Mouse (Mus musculus) forebrain, embryonic 10.5 days (tissue): ENCODE data around the gene Gabrb1. TPM values are rescaled to one million over a fixed set of nuclear protein-coding genes. Genes with fewer than 3 reads are reported as not detected.

Experiments used
- DNase-seq: peaks from one replicate; pipeline ENCODE4 v3.0.0-alpha.2; 2017; ENCODE audit warnings: low spot score; ENCODE audit errors: extremely low spot score
- H3K27ac ChIP-seq: fragments of 300-500 bp; sonication (generic); 2 replicates; pipeline ENCODE4 v1.5.1; 2016; ENCODE audit warnings: mild to moderate bottlenecking
- H3K27me3 ChIP-seq: fragments of 300-500 bp; sonication (generic); 2 replicates; pipeline ENCODE4 v1.6.1; 2016; ENCODE audit warnings: mild to moderate bottlenecking; ENCODE audit not compliant: poor library complexity, severe bottlenecking
- H3K36me3 ChIP-seq: fragments of 300-500 bp; sonication (generic); replicated peaks from 2 replicates; pipeline ENCODE4 v1.6.1; 2016; ENCODE audit warnings: mild to moderate bottlenecking, moderate library complexity
- H3K4me1 ChIP-seq: fragments of 300-500 bp; sonication (generic); 2 replicates; pipeline ENCODE4 v1.6.1; 2016
- H3K4me3 ChIP-seq: fragments of 300-500 bp; sonication (generic); 2 replicates; pipeline ENCODE4 v1.5.1; 2016; ENCODE audit warnings: mild to moderate bottlenecking, moderate library complexity
- H3K9me3 ChIP-seq: fragments of 300-500 bp; sonication (generic); 2 replicates; pipeline ENCODE4 v1.6.1; 2016; ENCODE audit warnings: mild to moderate bottlenecking, moderate library complexity
- WGBS: fragments of 180-500 bp; shearing (Covaris S2); methylation state at CpG from one replicate; pipeline ENCODE4 v1.1.7; 2016; 5-methylcytosine and 5-hydroxymethylcytosine counted together
- polyA plus RNA-seq: library from polyadenylated mRNA; unstranded; fragments of >200 nt; fragmentation: Nextera tagmentation; extraction: Ambion mirVana; gene quantifications from 2 replicates; pipeline ENCODE4 v1.2.1, GENCODE M21; 2016

The Gabrb1 gene
- polyA plus RNA-seq, 1 experiment from 2014 or later = 0.25 TPM

DNA sequence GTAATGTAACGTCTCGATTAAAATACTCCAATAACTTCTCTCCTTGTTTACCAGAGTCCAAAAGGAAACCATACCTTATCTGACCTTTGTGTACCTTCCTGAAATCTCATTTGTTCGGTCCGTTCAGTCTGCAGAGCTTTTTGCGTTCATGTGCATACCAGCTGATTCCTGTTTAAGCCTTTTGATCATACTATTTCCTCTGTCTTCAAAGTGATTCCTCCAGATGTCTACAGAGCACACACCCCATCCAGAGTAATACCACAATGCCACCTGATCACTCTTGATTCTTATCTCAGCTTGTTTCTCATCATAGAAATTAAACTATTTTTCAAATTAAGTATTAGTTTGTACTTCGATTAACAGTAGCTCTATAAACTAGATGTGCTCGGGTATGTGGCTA is 245.5 kb downstream of the Gabrb1 start:
- Histone ChIP-seq H3K9me3 (no peaks in the 10 kb centered on the region), H3K4me1 (no peaks in the 10 kb centered on the region), H3K27ac (no peak overlapping the region), H3K4me3 (no peak overlapping the region), H3K27me3 (no peaks in the 10 kb centered on the region), H3K36me3 (no peaks in the 10 kb centered on the region)
- WGBS = 91% methylated on average over 7 of the region's 7 CpGs
- DNase-seq = no peak

DNA sequence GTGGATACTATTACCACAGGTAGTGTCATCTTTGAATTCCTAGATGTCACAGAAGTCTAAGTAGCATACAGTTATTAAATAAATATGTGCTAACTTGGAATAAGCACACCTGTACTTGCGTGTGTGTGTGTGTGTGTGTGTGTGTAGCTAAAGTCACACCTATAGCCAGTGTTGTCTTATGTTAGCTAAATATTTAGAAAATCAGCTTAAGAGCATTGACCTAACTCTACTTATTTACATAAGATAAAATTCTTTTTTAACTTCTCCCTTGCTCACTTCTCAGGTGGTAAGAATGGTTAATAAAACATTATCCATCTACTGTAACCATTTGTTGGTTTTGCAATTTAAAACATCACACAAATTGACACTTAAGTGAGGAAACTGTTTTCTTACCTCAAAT is 256.1 kb downstream of the Gabrb1 start:
- Histone ChIP-seq H3K9me3 (no peaks in the 10 kb centered on the region), H3K4me1 (no peaks in the 10 kb centered on the region)
- WGBS = 78% methylated on average over 1 of the region's 1 CpGs

DNA sequence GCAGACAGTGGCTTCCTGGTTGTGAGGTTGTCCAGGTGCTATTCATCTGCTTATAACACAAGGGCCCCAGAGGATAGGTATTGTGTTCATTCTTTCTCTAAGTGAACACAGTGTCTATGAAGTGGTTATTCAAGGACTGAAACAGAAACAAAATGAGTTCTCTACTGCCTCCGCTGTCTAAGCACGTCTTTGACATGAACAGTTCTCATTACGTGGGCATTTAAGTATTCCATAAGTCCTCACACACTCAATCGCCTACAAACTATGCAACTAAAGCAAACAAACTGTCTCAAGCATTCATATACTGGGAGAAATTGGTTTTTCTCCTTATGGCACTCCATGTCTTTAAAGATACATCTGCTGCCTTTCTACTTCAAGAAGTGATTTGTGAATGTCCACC is 257.8 kb downstream of the Gabrb1 start:
- 83% methylated on average over 4 of the region's 4 CpGs for WGBS
- Histone ChIP-seq H3K27ac (no peak overlapping the region), H3K4me1 (no peaks in the 10 kb centered on the region), H3K9me3 (no peaks in the 10 kb centered on the region), H3K27me3 (no peaks in the 10 kb centered on the region), H3K36me3 (no peaks in the 10 kb centered on the region), H3K4me3 (no peak overlapping the region)
- DNase-seq = no peak

More for the DNA sequence above, 256.1 kb downstream of the Gabrb1 start:
- no peak for DNase-seq
- no peak overlapping the region for H3K27ac ChIP-seq
- H3K4me3 ChIP-seq = no peak overlapping the region
- H3K27me3 ChIP-seq = no peaks in the 10 kb centered on the region
- no peaks in the 10 kb centered on the region for H3K36me3 ChIP-seq

DNA sequence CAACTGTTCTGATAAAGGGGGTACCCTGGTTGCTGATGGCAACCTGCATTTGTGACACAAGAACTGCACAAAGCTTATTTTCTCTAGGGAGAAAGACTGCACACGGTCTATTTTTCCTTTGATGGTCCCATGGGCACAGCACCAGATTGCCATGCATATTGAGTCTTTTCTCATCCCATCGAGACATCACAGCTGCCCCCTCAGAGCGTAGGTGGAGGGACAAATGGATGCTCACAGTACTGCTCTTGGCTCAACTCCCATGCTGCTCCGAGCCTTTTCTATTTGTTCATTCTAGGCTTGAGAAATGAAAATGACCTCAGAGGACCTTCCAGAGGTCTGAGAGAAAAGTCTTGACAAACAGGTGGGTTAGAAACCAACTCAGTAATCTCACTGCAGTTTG is 259.3 kb downstream of the Gabrb1 start:
- no peaks in the 10 kb centered on the region for H3K9me3 ChIP-seq
- no peaks in the 10 kb centered on the region for H3K4me1 ChIP-seq
- 88% methylated on average over 4 of the region's 4 CpGs for WGBS
- H3K27ac ChIP-seq = no peak overlapping the region
- H3K27me3 ChIP-seq = no peaks in the 10 kb centered on the region
- H3K4me3 ChIP-seq = no peak overlapping the region
- no peaks in the 10 kb centered on the region for H3K36me3 ChIP-seq
- no peak for DNase-seq

DNA sequence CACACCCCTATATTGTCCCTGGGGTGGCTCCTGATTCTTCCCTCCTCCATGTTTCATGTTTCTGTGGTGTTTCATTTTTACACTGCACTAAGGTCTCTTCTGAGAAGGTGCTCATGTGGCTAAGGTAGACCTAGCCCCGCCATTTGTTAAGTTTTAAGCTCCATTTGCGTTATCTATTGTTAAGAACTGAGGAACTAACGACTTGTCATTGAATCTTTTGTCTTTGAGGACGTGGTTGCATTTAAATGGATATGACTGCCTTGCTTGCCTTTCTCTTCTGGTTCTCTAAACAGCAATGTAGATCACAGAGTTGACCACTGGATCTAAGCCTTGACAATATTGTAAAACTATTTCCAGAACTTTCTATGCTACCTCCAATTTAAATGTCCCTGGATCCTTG is 265.7 kb downstream of the Gabrb1 start:
- no peak for DNase-seq
- H3K4me3 ChIP-seq = no peak overlapping the region
- WGBS = 70% methylated on average over 4 of the region's 4 CpGs
- H3K9me3 ChIP-seq = no peaks in the 10 kb centered on the region
- no peaks in the 10 kb centered on the region for H3K36me3 ChIP-seq
- H3K4me1 ChIP-seq = no peaks in the 10 kb centered on the region
- H3K27ac ChIP-seq = no peak overlapping the region
- no peaks in the 10 kb centered on the region for H3K27me3 ChIP-seq

DNA sequence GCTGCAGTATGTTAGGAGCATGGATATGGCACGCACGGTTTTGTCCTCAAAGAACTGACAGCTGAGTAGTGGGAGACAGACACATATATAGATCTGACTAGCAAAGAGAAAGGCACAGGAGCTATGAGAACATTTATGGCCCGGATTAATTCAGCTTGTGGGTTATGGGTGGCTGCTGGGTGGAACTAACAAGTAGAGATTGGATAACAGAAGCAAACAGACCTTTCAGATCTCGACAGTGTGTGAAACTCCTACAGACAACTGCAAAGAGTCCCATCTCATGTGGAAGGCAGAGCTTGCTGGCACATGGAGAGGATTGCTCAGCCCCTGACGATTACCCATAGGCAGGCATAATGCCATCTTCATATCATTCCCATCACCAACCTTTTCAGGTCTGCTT is 268.4 kb downstream of the Gabrb1 start:
- 86% methylated on average over 5 of the region's 5 CpGs for WGBS
- no peaks in the 10 kb centered on the region for H3K27me3 ChIP-seq
- H3K36me3 ChIP-seq = no peaks in the 10 kb centered on the region
- H3K9me3 ChIP-seq = no peaks in the 10 kb centered on the region
- no peak overlapping the region for H3K27ac ChIP-seq
- no peak overlapping the region for H3K4me3 ChIP-seq
- H3K4me1 ChIP-seq = no peaks in the 10 kb centered on the region
- DNase-seq = no peak

DNA sequence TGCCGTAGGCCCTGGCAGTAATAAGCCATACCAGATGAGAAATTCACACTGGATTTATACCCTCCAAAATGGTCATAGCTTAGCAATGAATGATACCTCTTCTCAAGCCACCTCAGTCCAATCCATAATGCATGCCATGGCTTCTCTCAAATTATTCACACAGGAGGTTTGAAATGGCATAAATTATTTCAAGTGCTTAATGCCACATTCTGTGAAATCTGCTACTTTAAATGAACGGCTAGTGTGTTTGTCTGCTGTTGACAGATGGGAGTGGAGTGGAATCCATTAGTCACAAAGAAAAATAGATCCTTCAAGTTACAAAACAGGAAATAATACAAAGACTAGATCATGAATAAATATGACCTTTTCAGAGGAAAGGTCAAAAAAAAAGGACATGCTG is 272.1 kb downstream of the Gabrb1 start:
- 83% methylated on average over 2 of the region's 2 CpGs for WGBS
- Histone ChIP-seq H3K9me3 (no peaks in the 10 kb centered on the region), H3K4me3 (no peak overlapping the region), H3K36me3 (no peaks in the 10 kb centered on the region), H3K27ac (no peak overlapping the region), H3K4me1 (no peaks in the 10 kb centered on the region), H3K27me3 (no peaks in the 10 kb centered on the region)
- DNase-seq = no peak

DNA sequence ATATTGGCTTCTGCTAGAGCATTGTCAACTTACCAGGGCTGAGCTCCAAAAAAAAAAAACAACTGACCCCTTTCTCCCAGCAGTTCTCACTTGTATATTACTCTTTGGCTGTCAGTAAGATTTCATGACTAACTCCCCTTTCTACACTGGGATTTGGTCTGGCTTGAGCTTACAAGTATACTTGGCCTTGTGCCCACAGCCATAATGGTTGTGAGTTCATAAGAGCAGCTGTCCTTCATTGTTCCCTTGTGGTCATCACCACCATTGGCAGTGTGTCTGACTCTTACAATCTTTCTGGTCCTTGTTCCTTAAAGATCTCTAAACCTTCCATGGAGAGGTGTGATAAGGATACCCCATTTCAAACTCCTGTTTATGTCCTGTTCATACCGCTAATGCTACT is 293.5 kb downstream of the Gabrb1 start:
- 96% methylated on average over 1 of the region's 1 CpGs for WGBS
- Histone ChIP-seq H3K4me1 (no peaks in the 10 kb centered on the region), H3K4me3 (no peak overlapping the region), H3K27me3 (no peaks in the 10 kb centered on the region), H3K9me3 (no peaks in the 10 kb centered on the region), H3K27ac (no peak overlapping the region), H3K36me3 (no peaks in the 10 kb centered on the region)
- no peak for DNase-seq

DNA sequence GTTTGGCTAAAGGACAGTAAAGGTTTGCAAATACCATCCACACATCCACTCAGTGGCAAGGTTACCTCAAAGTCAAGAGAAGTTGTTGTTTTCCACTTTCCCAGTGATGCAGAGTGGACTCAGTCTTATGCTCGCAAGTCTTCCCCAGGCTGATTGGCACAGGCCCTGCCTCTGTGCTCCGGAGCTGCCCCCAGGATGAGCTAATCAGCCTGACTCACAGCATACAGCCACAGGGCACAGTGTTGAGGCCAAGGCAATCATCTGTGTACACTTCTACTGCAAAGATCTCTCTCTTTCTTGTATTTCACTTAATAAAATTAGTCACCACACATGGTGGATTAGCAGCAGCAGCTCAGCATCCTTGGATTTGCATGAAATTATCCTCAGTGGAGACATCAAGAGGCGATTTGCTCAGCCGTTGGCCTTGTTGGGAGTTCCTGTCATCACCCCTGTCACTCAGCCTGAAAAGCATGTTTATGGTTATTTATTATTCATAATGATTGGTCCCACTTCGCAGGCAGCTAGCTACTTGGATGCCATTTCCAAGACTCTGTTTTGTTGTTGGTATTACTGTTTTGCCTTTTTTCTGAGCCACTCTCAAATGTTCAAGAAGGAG is 297.3 kb downstream of the Gabrb1 start:
- H3K27me3 ChIP-seq = no peaks in the 10 kb centered on the region
- no peak for DNase-seq
- no peaks in the 10 kb centered on the region for H3K36me3 ChIP-seq
- no peaks in the 10 kb centered on the region for H3K4me1 ChIP-seq
- no peak overlapping the region for H3K27ac ChIP-seq
- no peak overlapping the region for H3K4me3 ChIP-seq
- WGBS = 73% methylated on average over 5 of the region's 5 CpGs
- H3K9me3 ChIP-seq = no peaks in the 10 kb centered on the region

DNA sequence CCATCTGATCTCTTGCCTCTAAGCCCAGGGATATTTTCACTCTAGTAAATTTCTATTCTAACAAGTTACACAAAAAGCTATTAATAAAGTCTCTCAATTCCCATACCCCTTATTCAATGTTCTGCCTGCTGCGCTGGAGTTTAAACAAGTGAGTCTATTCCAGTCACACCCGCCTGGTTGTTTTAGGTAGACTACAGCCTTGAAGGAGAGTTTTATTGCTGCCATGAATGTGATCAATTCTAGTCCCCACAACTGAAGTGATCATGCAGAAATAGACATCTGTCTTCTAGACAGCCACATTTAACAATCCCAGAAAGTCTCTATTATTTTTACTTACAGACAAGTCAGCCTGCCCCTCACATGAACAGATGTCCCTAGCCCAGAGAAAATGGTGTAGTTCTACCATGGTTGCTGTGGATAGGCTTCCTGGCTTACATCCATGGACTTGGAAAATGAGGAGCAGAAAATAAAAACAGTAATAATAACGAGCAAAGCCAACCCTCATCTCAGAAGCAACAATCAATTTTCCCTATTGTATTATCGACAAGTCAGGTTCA is 307.0 kb downstream of the Gabrb1 start:
- 0 out of 2 replicates have a peak, but pooled peaks cover under 1% of the 10 kb centered on the region for H3K4me1 ChIP-seq
- H3K27me3 ChIP-seq = no peaks in the 10 kb centered on the region
- no peaks in the 10 kb centered on the region for H3K9me3 ChIP-seq
- no peaks in the 10 kb centered on the region for H3K36me3 ChIP-seq
- H3K27ac ChIP-seq = no peak overlapping the region
- H3K4me3 ChIP-seq = no peak overlapping the region
- WGBS = 90% methylated on average over 4 of the region's 4 CpGs
- DNase-seq = no peak

DNA sequence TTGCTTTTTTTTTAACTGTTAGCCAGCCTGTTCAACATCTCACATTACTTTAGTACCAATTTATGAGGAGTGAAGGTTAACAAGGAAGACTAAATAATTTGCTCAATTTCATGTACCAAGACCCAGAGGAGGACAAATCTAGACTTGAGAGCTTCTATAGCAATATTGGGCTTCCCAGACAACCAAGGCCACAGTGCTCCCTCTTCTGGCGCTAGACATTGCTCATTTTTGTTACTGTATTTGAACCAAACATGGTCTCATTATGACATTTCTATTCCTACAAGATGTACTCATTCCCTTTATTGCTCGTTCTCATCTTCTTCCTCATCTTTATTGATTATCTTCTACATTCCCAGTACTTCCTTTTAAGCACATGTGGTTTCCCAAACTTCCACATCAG is 307.6 kb downstream of the Gabrb1 start:
- no peak overlapping the region for H3K4me3 ChIP-seq
- no peaks in the 10 kb centered on the region for H3K36me3 ChIP-seq
- no peaks in the 10 kb centered on the region for H3K9me3 ChIP-seq
- no peak overlapping the region for H3K27ac ChIP-seq
- peaks cover 6% of the 10 kb centered on the region for H3K4me1 ChIP-seq
- no peak for DNase-seq
- H3K27me3 ChIP-seq = no peaks in the 10 kb centered on the region
- 70% methylated on average over 2 of the region's 2 CpGs for WGBS

DNA sequence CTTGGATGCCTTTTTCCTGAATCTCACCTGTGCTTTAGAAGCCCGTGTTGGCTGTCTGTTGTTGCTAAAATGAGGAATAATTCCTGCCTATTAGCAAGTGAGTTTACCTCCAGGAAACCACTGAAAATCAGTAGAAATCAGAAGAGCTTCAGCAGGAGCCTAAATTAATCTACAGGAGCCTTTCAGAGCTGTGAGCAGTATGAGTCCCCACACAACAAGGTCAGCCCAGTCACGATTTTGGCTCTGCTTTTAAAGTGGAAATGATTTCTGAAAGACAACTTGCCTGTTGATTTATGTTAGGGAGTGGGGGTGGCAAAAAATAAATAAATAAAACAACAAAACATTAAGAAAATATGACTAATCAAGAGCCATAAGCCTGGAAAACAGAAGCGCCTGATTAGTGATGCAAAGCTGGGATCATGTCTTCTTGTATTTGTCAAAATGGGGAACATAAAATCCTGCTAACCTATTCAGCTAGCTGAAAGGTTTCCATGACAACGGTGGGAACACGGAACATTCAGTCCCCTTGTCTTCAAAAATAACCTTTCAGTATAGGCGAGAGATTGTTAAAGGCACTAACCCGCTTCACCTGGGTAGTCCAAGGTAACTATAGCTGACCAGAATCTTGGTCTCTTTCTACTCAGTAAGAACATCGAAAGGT is 312.4 kb downstream of the Gabrb1 start:
- Histone ChIP-seq H3K4me3 (no peak overlapping the region), H3K9me3 (no peaks in the 10 kb centered on the region), H3K27me3 (no peaks in the 10 kb centered on the region), H3K36me3 (no peaks in the 10 kb centered on the region), H3K27ac (no peak overlapping the region), H3K4me1 (peaks cover 9% of the 10 kb centered on the region)
- no peak for DNase-seq
- WGBS = 70% methylated on average over 8 of the region's 8 CpGs

DNA sequence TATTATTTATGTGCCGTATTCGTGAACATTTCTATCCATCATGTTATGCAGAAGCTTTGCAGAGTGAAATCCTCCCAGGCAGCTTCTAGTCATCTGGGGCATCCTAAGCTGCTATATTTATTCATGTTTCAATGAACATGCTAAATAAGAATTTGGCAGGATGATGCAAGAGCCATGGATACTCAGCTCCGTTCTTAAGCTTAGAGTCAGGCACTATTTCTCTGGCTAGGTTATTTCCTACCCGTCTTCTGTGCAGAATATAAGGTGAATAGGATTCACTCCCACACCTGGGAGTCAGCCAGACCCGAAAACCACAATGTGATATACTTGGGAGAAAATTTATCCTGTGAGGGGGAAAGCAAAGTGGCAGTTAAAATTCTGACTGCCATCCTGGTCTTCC is 314.9 kb downstream of the Gabrb1 start:
- peaks cover 9% of the 10 kb centered on the region for H3K4me1 ChIP-seq
- 88% methylated on average over 5 of the region's 5 CpGs for whole genome bisulfite sequencing
- no peak overlapping the region for H3K27ac ChIP-seq
- no peaks in the 10 kb centered on the region for H3K36me3 ChIP-seq
- H3K9me3 ChIP-seq = no peaks in the 10 kb centered on the region
- DNase-seq = no peak
- H3K27me3 ChIP-seq = no peaks in the 10 kb centered on the region
- no peak overlapping the region for H3K4me3 ChIP-seq
